Mouse (Mus musculus): ENCODE measurements around the gene Btbd9.

Gene Btbd9

DNA sequence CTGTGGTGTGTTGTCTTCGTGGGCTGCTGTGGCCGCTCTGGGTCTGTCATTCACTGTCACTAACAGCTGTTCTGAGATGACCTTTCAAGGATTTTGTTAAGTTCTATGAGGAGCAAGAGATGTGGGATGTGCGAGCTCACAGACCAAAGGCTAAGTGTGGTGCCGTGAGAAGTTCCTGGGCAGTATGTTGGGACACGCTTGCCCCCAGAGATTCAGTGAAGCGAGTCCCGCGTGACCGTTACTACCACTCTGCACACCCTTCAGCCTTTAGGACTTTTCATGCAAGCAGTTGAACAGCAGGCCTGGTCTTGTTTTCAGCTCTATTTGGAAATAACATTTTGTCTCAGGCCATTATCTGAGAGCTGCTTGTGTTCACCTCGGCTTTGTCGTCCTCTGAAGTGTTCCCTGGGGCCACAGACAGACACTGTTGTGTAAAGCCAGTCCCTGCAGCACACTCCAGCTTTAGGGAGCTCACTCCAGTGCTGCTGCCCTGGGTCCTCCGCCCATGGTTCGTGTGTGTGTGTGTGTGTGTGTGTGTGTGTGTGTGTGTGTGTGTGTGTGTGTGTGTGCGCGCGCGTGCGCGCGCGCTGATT is 380.6 kb downstream of the Btbd9 start:
- DNase-seq: no peak

DNA sequence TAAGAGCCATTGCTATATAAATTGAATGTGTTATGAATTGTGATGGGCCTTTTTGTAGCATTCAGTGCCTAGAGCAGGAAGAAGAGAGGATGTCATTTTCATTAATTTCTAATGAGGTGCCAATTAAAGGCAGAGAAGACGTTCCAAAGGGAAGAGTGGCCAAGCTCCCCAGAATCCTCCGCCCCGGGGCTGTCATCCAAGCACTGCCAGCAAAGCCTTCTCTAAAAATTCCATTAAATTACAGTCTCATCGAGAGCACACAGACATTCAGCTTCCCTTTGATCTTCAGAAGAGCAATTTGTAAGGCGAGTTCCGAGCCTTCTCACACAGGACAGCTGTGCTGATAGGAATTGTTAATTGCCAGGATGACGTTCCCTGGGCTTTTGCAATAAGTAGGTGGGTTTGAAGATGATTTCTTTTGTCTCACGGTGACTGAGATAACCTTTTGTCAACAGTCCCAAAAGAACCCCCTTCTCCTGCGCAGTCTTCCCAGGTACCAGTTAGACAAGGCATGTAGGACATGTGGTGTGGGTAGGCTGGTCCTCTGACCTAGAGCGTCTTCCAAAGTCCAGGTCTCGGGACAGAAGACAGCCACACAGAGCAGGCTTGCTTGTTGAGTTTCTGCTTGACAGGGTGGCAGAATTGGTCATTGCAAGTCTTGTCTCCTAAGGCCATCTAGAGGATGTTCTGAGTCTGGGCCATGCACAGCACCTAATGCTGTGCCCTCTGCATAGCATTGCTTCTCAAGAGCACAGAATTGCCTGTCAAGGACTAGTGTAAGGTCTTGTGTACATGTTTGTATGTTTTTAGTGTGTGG is 381.5 kb downstream of the Btbd9 start:
- DNase-seq: no peak

DNA sequence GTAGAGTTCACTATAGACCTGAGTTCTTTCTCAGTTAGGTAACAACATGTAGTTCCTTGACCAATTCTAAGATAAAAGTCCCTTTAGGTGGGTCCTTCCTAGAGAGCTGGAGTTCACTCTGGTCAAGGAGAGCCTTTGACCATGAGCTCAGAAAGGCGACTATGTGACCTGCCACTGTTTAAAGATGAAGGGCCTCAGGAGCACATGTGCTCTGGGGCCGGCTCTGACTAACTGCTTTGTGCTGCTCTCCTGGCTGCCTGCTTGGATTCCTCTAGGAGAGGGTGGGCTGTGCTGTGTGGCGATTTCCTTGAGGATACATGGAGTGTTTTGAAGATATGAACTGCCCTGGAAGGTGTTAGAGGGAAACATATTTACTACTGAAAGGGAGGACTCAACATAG is 382.2 kb downstream of the Btbd9 start:
- no peak for DNase-seq

DNA sequence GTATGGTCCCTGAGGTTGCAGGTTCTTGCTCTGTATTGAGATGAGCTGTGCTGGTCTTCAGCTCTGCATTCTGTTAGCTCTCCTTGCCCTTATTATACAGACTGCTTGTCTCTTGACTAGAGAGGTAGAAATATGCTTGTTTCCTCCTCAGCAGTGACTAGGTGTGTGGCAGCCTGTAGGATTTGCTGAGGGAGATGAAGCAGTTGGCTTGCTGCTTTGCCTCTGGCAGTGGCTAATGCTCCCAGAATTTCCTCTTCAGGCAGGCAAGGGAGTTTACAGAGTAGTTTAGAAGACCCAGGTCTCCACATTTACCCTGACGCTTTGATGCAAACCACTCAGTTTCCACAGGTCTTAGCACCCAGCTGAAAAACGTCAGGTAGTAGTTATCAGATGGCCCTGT is 382.7 kb downstream of the Btbd9 start:
- no peak for DNase-seq

DNA sequence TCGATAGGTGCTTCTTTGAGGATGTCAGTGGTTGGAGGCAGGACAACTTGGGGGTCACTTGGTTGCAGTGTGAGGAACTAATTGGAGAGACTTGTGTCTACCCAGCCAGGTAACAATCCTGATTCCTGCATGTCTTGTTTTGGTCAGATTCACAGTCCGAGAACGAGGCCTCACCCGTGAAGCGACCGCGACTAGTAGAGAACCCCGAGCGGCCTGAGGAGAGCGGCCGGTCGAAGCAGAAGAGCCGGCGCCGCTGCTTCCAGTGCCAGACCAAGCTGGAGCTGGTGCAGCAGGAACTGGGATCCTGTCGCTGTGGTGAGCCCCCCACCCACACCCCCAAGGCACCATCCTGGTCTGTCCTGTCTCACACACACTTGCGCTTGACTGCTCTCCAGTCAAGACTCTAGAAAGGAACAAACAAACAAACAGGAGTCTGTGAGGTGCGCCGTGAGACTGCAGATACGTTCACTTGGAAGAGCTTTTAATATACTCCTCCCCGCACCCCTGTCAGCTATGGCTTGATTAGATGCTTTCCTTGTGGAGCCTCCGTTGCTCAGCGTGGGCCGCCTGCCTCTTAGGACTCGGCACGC is 383.8 kb downstream of the Btbd9 start:
- no peak for DNase-seq

DNA sequence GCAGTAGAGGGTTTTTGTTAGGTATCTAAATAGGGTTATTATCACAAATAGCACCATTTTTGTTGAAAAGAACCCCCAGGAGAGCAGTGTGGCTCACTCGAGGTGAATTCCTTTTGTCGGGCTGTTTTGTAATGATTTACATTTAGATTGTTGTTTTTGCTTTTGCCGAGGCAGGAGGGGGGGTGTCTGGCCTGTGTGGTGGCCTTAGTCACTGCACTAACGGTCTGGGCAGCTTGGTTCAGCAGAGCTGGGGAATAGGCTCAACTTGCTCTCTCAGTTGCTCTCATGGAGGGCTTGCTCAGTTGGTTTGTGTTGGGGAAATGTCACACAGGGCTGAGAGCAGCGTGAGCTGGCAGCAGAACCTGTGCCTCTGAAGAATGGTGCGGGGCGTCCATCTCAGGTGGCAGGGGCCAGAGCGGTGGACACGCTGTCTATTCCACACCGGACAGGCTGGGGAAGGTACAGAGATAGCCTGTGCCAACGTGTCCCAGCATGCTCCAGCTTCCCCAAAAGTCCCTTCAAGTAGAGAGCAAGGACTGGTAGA is 385.1 kb downstream of the Btbd9 start:
- no peak for DNase-seq

DNA sequence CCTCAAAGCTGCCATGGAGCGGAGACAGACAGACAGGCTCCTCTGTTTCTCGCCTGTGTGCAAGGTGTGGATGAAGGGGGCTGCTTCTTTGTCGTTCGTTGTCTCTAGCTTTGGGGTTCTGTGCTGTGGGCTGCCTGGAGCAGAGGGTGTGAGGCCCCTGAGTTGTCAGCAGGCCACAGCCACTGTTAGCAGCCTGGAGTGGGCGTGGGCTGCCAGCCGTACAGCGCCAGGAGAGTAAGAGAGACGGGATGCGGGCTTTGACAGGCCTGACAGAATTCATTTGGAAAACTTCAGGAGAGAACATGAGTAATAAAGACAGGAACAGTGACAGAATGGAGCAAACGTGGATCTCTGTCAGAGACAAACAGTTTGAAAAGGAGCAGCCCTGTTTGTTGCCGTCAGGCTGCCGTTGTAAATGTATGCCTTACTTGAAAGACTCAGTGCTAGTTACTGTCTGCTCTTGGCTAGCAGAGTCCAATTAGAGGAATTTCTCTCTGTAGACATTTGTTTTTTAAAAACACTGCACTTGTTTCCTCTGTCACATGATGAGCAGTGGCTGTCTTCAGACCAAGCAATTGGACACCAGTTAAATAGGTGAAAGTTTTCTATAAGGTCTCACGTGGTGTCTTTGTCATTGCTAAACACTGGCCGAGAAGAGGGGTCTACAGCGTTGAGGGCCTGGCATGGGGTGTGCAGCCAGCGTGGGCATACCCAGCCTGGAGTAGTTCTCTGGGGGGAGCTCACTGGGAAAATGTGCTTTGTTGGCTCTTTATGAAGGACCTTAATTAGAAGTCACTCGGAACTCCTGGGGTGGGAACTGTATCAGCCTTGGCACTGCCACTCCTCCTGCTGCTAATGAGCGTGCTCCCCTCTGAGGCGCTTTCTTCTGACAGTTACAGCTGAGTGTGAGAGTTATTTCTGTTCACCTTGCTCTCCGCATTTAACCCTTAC is 388.0 kb downstream of the Btbd9 start:
- DNase-seq: no peak

DNA sequence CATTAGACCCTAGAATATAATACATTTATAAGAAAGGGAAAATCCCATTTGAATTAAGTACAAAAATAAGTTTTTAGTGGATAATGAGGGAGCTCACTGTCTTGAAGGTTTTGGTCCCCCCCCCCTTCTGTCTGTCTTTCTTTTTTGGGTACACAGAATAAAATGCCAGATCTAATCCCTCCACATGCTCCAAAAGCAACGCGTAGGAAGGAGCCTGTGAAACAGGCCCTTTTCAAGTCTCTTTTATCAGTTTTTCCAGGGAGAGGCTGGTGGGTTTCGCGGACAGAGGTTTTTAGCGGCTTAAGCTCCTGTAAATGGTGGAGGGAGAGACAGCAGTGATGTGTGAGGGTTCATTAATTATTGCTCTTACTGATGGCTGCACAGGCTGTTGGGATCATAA is 388.7 kb downstream of the Btbd9 start:
- DNase-seq: no peak

DNA sequence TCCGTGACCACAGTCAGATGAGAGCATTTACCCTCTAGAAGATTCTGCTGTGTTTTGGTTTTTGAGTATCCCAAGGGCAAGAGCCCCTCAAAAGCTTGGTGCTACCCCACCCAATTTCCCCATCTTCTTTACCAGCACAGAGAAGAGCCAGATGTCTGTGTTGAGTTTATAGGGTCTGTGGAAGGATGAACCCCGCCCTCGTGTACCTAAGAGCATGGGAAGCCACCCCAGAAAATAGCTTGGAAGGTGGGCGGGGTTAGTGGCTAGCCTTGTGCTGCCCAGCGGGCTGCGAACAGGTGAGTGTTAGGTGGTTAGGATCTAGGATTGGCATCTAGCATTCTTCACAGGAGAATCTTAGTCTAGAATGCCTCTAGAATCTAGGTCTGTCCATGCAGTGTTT is 389.1 kb downstream of the Btbd9 start:
- DNase-seq: no peak

DNA sequence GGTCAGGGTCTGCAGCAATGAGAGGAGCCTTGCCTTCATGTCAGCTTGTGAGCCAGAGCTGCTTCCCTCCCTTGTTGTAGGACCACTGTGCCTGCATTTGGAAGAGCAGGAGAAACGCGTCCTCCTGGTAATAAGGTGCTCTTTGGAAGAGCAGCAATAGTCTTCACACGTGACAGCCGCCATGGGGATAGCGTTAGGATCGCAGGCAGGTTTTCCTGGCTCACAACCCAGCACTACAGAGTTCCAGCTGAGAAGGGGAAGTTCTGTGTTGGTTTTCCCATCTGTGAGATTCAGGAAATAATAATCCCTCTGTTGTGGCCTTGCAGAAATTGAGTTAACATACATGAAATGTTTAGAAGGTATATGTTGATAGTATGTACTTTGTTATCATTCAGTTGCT is 392.7 kb downstream of the Btbd9 start:
- DNase-seq: no peak

DNA sequence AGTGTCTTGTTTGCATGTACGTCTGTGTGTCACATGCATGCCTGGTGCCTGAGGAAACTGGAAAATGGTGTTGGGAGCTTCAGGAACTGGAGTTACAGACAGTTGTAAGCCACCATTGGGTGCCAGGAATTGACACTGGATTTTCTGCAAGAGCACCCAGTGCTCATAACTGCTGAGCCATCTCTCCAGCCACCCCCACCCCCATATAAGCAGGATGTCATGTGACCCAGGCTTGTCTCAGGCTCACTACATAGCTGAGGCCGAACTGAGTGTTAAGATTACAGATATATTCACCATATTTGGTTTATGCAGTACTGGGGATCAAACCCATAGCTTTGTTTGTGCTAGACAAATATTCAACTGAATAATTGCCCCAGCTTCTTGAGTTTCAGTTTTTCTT is 394.2 kb downstream of the Btbd9 start:
- no peak for DNase-seq

DNA sequence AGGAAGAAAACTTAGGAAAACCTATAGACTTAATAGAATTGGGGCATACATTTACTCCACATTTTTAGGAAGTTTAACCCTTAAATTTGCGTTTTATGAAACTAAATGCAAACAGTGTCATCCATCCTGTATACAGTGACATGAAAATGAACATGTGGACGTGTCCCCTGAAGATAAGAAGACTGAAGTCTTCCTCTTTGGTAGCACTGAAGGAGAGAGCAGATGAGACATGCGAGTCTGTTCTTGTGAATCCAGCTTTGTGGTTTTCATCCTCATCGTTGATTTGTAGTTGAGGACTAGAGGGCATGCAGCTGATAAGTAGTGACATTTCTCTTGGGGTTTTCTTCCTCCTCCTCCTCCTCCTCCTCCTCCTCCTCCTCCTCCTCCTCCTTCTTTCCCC is 394.7 kb downstream of the Btbd9 start:
- no peak for DNase-seq

DNA sequence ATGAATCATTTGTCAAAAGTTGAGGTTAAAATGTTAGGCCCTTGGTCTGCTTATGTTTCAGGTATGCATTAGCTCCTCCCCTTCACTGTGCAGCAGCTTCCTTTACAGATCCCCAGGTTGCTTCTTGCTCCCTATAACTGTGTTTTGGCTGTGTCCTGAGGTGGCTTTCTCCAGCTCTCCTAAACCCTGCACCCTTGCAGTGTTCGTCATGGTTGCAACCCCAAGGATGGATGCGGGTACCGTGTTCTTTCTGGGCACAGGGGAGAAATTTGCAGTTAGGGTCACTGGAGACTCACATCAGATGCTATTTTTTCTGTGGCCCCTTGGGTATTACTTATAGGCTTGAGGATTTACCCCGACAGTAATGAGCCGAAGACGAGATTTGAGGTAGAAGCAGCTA is 396.1 kb downstream of the Btbd9 start:
- no peak for DNase-seq

DNA sequence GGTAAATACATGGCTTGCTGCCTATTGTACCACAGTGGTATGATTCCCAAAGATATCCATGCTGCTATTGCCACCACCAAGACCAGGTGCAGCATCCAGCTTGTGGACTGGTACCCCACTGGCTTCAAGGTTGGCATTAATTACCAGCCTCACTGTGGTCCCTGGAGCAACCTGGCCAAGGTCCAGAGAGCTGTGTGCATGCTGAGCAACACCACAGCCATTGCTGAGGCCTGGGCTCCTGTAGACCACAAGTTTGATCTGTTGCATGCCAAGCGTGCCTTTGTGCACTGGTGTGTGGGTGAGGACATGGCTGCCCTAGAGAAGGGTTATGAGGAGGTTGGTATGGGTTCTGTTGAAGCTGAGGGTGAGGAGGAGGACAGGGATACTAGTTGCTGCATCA is 397.9 kb downstream of the Btbd9 start:
- no peak for DNase-seq

DNA sequence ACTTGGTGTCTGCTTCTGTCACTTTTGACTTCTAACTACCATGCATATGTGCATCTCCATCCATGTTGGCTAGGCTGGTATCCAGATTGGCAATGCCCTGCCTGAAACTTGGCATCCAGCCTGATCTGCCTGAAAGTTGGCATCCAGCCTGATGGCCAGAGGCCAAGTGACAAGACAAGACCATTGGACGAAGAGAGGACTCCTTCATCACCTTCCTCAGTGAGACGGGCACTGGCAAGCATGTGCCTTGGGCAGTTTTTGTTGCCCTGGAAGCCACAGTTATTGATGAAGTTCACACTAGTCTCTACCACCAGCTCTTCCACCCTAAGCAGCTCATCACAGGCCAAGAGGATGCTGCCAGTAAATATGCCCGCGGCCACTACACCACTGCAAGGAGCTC is 398.9 kb downstream of the Btbd9 start:
- DNase-seq: no peak
